12 mouse cellular contexts compared by ENCODE assay signal in the genomic region with DNA sequence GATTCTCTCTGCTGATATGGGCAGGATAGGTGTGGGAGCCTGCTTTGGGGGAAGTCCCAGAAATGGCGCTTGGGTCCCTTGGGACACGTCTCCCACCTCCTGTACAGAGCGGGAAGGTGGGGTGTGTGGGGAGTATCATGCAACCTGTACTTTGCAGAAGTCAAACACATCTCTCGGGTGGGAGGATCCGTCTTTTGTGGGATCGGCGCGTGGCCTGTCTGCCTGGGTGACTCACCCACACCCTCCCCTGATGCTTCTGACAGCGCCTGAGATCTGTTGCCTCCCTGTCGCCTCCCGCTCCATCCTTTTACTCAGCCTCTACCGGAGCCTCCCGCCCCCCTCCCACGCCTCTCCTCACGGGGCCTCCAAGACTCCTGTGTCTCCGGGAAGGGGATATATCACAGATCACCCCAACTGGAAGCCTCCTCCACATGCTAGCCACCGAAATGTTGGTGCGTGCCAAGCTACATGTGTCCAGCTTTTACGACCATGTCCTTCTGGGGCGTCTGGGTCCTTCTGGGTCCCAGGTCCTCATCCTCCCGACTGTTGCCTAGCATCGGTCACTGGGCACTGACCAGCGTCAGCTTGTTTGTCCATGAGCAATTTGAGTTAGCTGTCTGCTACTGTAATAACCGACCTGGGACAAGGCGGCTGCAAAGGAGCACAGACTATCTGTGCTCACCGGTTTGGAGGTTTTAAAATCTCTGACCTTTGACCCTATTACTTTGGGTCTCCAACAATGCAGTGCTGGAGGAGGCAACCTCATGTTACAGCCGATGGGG.
A peak's percentile ranks its signal among the peaks of the same experiment; 100 is the strongest.
DNase-seq lines count a peak whose midpoint lies in the region; ATAC-seq and TF ChIP-seq lines count a peak whose summit lies in the region.
"Had no signal": no experiment of that assay in that cellular context is flagged by ENCODE, and none has a peak within 500 bp of the region (broad histone marks: within the 10 kb centered on the region; RNA-seq: fewer than 3 reads in every experiment).

No protein-coding gene starts in this region.

- no peak for TF ChIP-seq CTCF in liver, postnatal 0 days (IDR thresholded peaks at IDR 0.05; ENCODE audit: low read depth)
- TF ChIP-seq CTCF in stomach, postnatal 0 days (IDR thresholded peaks at IDR 0.05; ENCODE audit: low read depth): no peak

- H3K27ac ChIP-seq in liver, postnatal 0 days (ENCODE audit: low read depth): peak overlapping the region; percentile 97
- H3K27ac ChIP-seq in stomach, postnatal 0 days (replicated peaks): peak overlapping the region; percentile 18; the same call in 1 of the 2 replicates
- no peak overlapping the region for H3K27ac ChIP-seq in hindbrain, embryonic 16.5 days (ENCODE audit: low read depth, low read length)
- H3K27ac ChIP-seq in heart, embryonic 11.5 days (ENCODE audit: low read depth, low read length): no peak overlapping the region

- ATAC-seq in liver, postnatal 0 days: no peak
- no peak for ATAC-seq in stomach, postnatal 0 days (ENCODE audit: low FRiP score, low TSS enrichment)
- no peak for ATAC-seq in hindbrain, embryonic 16.5 days
- no peak for ATAC-seq in heart, embryonic 11.5 days (replicated peaks; ENCODE audit: insufficient number of reproducible peaks, low FRiP score, low TSS enrichment)

- 78% methylated on average over 27 of the region's 27 CpGs for whole genome bisulfite sequencing in liver, postnatal 0 days (ENCODE audit: insufficient replicate concordance)
- 62% methylated on average over 26 of the region's 27 CpGs for WGBS in stomach, postnatal 0 days
- 83% methylated on average over 25 of the region's 27 CpGs for WGBS in hindbrain, embryonic 16.5 days
- 78% methylated on average over 27 of the region's 27 CpGs for WGBS in heart, embryonic 11.5 days (ENCODE audit: insufficient replicate concordance)

- DNase-seq in adrenal gland, adult (ENCODE audit: inconsistent age in 2 of 2, low spot score in 1 of 2): peak; percentile 35 to 51
- no peak for DNase-seq in adrenal gland, postnatal 25 days
- DNase-seq in right cerebral cortex, adult 2 months (ENCODE audit: low spot score in 2 of 2): peak; percentile 65 to 69
- DNase-seq in right cerebral cortex, postnatal 4 days: no peak
- DNase-seq in liver, postnatal 0 days: no peak
- DNase-seq in stomach, postnatal 0 days (ENCODE audit: low spot score): no peak
- DNase-seq: adrenal gland, adult 8-10 months; cerebellum, adult 18-20 months; thymus, postnatal 36 days had no signal

- H3K4me2 ChIP-seq in liver, postnatal 0 days (ENCODE audit: low read depth, low read length): no peak overlapping the region
- no peak overlapping the region for H3K4me2 ChIP-seq in stomach, postnatal 0 days (replicated peaks; ENCODE audit: low read depth)
- no peak overlapping the region for H3K4me2 ChIP-seq in hindbrain, embryonic 16.5 days (ENCODE audit: low read length)
- no peak overlapping the region for H3K4me2 ChIP-seq in heart, embryonic 11.5 days

- H3K4me3 ChIP-seq in liver, postnatal 0 days (ENCODE audit: low read depth, low read length): no peak overlapping the region
- H3K4me3 ChIP-seq in stomach, postnatal 0 days (ENCODE audit: low read depth, low read length): no peak overlapping the region
- no peak overlapping the region for H3K4me3 ChIP-seq in hindbrain, embryonic 16.5 days (ENCODE audit: low read length)
- no peak overlapping the region for H3K4me3 ChIP-seq in heart, embryonic 11.5 days (ENCODE audit: low read depth, low read length)
- H3K4me3 ChIP-seq: myocyte had no signal

- no peaks in the 10 kb centered on the region for H3K27me3 ChIP-seq in liver, postnatal 0 days (ENCODE audit: insufficient read depth, low read length)
- H3K27me3 ChIP-seq in stomach, postnatal 0 days (ENCODE audit: control insufficient read depth, insufficient read depth, low read length): no peaks in the 10 kb centered on the region
- H3K27me3 ChIP-seq in hindbrain, embryonic 16.5 days (replicated peaks; ENCODE audit: control insufficient read depth, insufficient read depth, low read length): no peaks in the 10 kb centered on the region
- H3K27me3 ChIP-seq in heart, embryonic 11.5 days (ENCODE audit: control insufficient read depth, insufficient read depth, low read length): no peaks in the 10 kb centered on the region

- no peaks in the 10 kb centered on the region for H3K9me3 ChIP-seq in liver, postnatal 0 days (ENCODE audit: low read length)
- no peaks in the 10 kb centered on the region for H3K9me3 ChIP-seq in stomach, postnatal 0 days (ENCODE audit: control insufficient read depth, low read length)
- no peaks in the 10 kb centered on the region for H3K9me3 ChIP-seq in hindbrain, embryonic 16.5 days (ENCODE audit: control insufficient read depth, low read length)
- H3K9me3 ChIP-seq in heart, embryonic 11.5 days (replicated peaks; ENCODE audit: control insufficient read depth, low read length): no peaks in the 10 kb centered on the region

- no peak overlapping the region for H3K9ac ChIP-seq in liver, postnatal 0 days (replicated peaks)
- no peak overlapping the region for H3K9ac ChIP-seq in stomach, postnatal 0 days (ENCODE audit: low read length)
- no peak overlapping the region for H3K9ac ChIP-seq in hindbrain, embryonic 16.5 days (ENCODE audit: low read depth, low read length)
- H3K9ac ChIP-seq in heart, embryonic 11.5 days (ENCODE audit: low read depth, low read length): no peak overlapping the region

- no peak for TF ChIP-seq EP300 in liver, postnatal 0 days (IDR thresholded peaks at IDR 0.05; ENCODE audit: low read depth)
- TF ChIP-seq EP300 in stomach, postnatal 0 days (optimal IDR thresholded peaks at IDR 0.05): no peak

- H3K4me1 ChIP-seq in liver, postnatal 0 days (ENCODE audit: insufficient read depth): peaks cover 70% of the 10 kb centered on the region
- peaks cover 17% of the 10 kb centered on the region for H3K4me1 ChIP-seq in stomach, postnatal 0 days (replicated peaks; ENCODE audit: control insufficient read depth, insufficient read depth)
- H3K4me1 ChIP-seq in hindbrain, embryonic 16.5 days (ENCODE audit: control insufficient read depth, insufficient read depth, low read depth, low read length): peaks cover 49% of the 10 kb centered on the region
- peaks cover 26% of the 10 kb centered on the region for H3K4me1 ChIP-seq in heart, embryonic 11.5 days (ENCODE audit: control insufficient read depth, insufficient read depth, low read length)

- H3K36me3 ChIP-seq in liver, postnatal 0 days (replicated peaks; ENCODE audit: insufficient read depth, low read length): no peaks in the 10 kb centered on the region
- H3K36me3 ChIP-seq in stomach, postnatal 0 days (ENCODE audit: control insufficient read depth, insufficient read depth, low read length): no peaks in the 10 kb centered on the region
- H3K36me3 ChIP-seq in hindbrain, embryonic 16.5 days (ENCODE audit: control insufficient read depth, insufficient read depth, low read length): no peaks in the 10 kb centered on the region
- H3K36me3 ChIP-seq in heart, embryonic 11.5 days (ENCODE audit: control insufficient read depth, insufficient read depth, low read length): no peaks in the 10 kb centered on the region

Comparison
In these comparisons a context has a peak if more than half of its experiments do, and no peak if none do; other contexts are left out.
1. DNase-seq: peak in adrenal gland, adult (2 of 2) and right cerebral cortex, adult 2 months (2 of 2); none in adrenal gland, postnatal 25 days (single experiment), right cerebral cortex, postnatal 4 days (single experiment), liver, postnatal 0 days (single experiment) and stomach, postnatal 0 days (single experiment).
2. H3K27ac ChIP-seq: peak in liver, postnatal 0 days (single experiment) and stomach, postnatal 0 days (single experiment); none in hindbrain, embryonic 16.5 days (single experiment) and heart, embryonic 11.5 days (single experiment).